Mouse (Mus musculus) ovary, postnatal 14 days (tissue): ENCODE data around the gene Wdr5.

Experiments used
- DNase-seq: peaks from one replicate; pipeline ENCODE4 v3.0.0; 2022; ENCODE audit warnings: low spot score

Gene Wdr5

GRCm38 (mm10) chr2:27552620-27553287, 37.8 kb downstream of the Wdr5 start:
- DNase-seq, result peak; percentile 74

DNA sequence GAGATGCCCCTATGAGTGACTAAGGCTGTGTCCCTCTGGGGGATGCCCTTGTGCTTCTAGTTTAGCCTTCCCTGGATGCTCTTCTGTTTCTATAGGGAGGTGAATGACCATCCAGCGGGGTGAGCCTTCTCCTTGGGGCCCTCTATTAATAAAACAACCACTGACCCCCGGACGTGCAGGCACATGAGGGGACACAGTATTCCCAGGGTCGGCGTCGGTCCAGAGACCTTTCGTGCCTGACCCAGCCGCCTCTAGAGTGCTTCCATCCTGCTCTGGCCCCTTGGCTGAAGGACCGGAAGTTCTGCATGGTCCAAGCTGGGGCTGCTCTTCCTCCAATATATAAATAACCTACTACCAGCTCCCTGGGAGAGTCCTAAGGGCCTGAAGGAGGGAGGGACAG, 39.4 kb downstream of the Wdr5 start:
- no peak for DNase-seq

- no peak for DNase-seq
Measured at GRCm38 (mm10) chr2:27556921-27557320, 42.0 kb downstream of the Wdr5 start.

DNA sequence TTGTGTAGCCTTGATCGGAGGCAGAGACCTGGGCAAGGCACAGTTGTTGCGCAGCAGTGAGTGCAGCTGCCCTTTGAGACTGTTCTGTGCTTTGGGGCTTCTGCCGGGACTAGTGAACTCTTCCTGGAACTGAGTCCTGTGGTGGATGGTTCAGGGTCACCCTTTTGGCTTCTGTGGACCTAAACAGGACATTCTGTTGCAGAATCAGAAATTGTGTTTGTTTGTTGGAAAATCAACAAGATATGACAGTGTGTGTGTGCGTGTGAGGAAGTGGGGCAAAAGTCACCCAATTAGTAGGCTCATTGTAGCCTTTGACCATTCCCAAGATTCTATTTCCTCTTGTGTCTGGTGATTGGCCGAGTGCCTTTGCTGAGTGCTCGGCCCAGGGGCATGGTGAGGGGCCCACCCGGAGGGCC, 45.8 kb downstream of the Wdr5 start:
- no peak for DNase-seq

GRCm38 (mm10) chr2:27561159-27561558, 46.2 kb downstream of the Wdr5 start:
- DNase-seq, result no peak

DNA sequence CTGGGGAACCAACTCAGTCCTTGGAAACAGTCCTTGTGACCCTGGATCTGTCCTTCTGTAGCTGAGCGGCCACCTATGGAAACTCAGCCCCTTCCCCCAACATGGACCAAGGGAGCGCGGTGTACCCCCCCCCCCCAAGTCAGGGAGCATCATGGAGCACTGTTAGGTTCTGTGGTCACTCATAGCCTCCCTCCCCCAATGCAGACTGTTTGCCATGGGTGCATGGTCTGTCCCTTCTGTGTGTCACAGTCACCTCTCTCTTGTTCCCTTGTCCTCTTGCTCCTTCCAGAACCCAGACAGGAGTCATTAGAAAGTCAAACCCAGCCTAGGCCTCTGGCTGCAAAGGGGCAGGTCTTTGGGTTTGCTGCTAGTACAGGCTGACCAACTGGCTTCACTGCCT, 46.9 kb downstream of the Wdr5 start:
- DNase-seq, result no peak

DNA sequence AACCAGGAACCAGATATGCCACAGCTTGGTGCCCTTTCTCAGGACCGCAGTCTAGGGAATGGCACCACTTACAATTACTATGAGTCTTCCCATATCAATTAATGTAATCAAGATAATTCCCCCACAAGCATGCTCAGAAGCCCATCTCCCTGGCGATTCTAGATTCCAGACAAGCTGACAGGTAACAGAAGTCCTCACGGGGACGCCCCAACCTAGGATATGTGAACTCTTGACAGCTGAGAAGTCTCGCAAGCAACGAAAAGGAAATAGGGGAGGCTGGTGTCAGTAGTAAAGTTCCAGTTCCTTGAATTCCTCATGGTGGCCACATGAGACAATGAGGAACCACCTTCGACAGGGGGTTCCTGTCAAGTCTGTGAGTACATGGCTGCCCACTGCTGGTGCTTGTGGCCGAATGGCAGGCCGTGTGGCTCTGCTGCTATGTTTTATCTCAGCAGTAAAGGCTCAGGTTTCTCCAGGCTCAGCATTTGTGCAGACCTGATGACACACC, 48.7 kb downstream of the Wdr5 start:
- DNase-seq, result no peak

- DNase-seq, result no peak
Measured at GRCm38 (mm10) chr2:27564694-27565093, 49.7 kb downstream of the Wdr5 start.

- DNase-seq, result no peak
Measured at GRCm38 (mm10) chr2:27565316-27566103, 50.6 kb downstream of the Wdr5 start.

- DNase-seq, result no peak
Measured at GRCm38 (mm10) chr2:27570856-27571255, 55.9 kb downstream of the Wdr5 start.

DNA sequence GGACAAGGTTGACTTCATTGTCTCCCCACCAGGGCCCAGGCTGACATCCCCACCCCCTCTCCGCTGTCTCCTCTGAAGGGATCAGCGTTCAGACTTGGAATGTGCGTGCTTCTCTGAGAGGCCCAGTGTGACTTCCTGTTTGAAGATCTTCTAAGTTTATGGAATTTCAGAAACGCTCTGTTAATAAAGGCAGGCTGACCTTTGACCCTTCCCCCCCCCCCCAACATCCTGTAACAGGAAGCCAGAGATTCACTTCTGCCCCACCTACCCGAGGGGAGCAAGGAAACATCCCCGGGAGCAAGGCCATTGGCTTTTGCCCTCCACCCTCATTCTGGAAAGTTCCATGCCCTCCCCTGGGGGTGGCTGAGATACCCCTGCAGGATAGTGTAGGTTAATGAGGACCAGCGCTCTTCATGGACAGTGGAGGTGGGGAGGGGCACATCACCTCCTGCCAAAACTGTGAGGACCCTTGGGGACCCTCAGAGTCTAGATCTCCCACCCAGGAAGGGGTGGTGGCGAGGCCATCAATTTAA, 57.4 kb downstream of the Wdr5 start:
- no peak for DNase-seq

- no peak for DNase-seq
Measured at GRCm38 (mm10) chr2:27572928-27573627, 58.1 kb downstream of the Wdr5 start.

DNA sequence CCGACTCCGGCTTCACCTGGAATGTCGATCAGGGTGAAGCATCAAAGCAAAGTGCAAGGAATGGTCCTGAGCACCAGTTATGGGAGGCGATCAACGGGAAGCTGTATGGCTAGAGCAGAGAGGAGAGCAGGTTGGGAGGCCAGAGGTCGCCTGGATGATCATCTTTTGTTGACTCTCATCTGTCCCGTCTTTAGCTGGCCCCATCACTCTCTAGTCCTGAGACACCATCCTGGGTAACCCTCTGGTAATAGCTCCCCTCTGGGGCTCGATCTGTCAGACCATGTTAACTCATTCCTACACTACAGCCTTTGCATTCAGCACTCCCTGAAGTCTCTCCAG, 58.6 kb downstream of the Wdr5 start:
- no peak for DNase-seq

DNA sequence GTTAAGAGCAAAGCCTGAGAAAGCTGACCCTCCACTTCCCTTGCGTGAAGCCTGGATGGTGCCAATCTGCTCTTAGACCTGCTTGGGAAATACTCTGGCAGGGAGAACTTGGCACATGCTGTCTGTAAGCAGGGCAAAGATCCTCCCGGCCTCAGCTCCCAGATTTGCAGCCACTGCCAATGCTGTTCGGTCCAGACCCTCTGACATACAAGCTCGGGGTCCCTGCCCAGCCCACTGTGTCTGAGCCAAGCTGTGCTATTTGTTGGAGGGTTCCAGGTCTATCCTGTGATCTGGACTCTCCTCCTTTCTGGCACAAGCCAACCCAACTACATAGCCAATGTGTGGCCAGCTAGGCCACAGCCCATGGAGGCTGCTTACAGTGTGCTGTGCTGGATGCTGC, 61.5 kb downstream of the Wdr5 start:
- DNase-seq, result no peak

- DNase-seq, result no peak
Measured at GRCm38 (mm10) chr2:27578552-27578951, 63.6 kb downstream of the Wdr5 start.

DNA sequence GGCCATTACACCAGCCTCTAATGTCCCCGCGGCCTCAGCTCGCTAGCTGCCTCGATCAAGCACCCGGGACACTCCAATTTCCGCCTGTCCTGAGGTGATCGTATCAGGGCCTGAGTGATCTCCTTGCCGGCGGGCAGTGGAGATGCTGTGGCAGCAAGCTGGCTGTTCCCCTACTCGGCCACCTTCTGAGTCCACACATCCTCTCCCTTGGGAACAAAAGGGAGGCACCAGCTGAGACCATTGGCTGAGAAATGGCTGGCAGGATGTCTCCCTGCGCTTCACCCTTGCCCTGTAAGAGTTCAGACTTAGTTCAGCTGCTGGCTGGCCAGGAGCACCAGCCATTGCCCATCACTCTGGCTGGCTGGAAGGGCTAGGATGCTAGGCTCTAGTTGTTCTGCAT, 67.2 kb downstream of the Wdr5 start:
- DNase-seq, result no peak

DNA sequence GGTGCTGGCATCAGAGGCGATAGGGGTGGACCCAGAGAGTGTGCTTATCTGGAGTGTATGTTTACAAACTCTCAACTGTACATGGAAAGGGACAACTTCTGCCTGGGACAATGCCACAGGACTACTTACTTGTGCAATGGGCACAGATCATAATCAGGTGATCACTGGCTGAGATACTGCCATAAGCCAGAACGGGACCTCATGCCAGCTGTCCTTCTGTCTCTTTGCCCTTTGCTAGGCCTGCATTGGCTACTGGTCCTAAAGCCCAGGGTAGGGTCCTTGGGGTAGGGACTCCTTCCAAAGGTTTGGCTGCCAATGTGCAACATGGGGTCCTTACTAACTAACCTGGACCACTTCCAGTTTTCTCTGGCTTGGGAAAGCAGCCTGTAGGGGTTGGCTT, 68.1 kb downstream of the Wdr5 start:
- no peak for DNase-seq

DNA sequence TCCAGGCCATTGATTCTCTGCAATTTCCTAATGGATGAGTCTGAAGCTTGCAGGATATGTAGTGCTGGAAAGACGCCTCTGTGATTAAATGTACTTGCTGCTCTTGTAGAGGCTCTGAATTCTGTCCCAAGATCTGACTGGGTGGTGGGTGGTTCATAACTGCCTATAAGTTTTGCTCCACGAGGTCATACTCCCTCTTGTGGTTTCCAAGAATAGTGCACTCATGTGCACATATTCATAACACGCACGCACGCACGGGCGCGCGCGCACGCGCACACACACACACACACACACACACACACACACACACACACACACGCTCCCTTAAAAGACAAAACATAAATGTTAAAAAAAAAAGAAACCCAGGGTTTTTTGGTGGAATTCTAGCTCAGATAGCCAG, 69.6 kb downstream of the Wdr5 start:
- DNase-seq, result no peak
